Mouse (Mus musculus): ENCODE data around the gene Lrrk1. TPM values are rescaled to one million over a fixed set of nuclear protein-coding genes. Genes with fewer than 3 reads are reported as not detected.

The Lrrk1 gene
- polyA plus RNA-seq, 1 experiment from 2014 or later = 19.5 TPM

GRCm38 (mm10) chr7:66336955-66337354, 51.2 kb downstream of the Lrrk1 start:
- ATAC-seq (ENCODE audit: insufficient read depth, low FRiP score) = no peak
- 79% methylated on average over 2 of the region's 2 CpGs for WGBS
- no peak overlapping the region for H3K9ac ChIP-seq (ENCODE audit: low read length)

GRCm38 (mm10) chr7:66333906-66334500, 54.1 kb downstream of the Lrrk1 start:
- H3K27ac ChIP-seq (ENCODE audit: low read length) = no peak overlapping the region
- no peaks in the 10 kb centered on the region for H3K4me1 ChIP-seq (ENCODE audit: control insufficient read depth, insufficient read depth, low read length)
- H3K4me3 ChIP-seq (replicated peaks; ENCODE audit: low read length) = no peak overlapping the region
- H3K36me3 ChIP-seq (ENCODE audit: control insufficient read depth, insufficient read depth, low read length) = peaks cover 12% of the 10 kb centered on the region
- no peak overlapping the region for H3K9ac ChIP-seq (ENCODE audit: low read length)
- H3K9me3 ChIP-seq (replicated peaks; ENCODE audit: control insufficient read depth, low read length) = no peaks in the 10 kb centered on the region
- WGBS = 89% methylated on average over 4 of the region's 4 CpGs
- no peak overlapping the region for H3K4me2 ChIP-seq (ENCODE audit: low read depth, low read length)
- no peak for ATAC-seq (ENCODE audit: insufficient read depth, low FRiP score)
- H3K27me3 ChIP-seq (ENCODE audit: control insufficient read depth, insufficient read depth, low read length) = no peaks in the 10 kb centered on the region

More at GRCm38 (mm10) chr7:66336955-66337354, 51.2 kb downstream of the Lrrk1 start:
- Histone ChIP-seq H3K9me3 (replicated peaks; ENCODE audit: control insufficient read depth, low read length) (no peaks in the 10 kb centered on the region), H3K36me3 (ENCODE audit: control insufficient read depth, insufficient read depth, low read length) (peaks cover 12% of the 10 kb centered on the region), H3K4me2 (ENCODE audit: low read depth, low read length) (no peak overlapping the region), H3K27me3 (ENCODE audit: control insufficient read depth, insufficient read depth, low read length) (no peaks in the 10 kb centered on the region), H3K4me3 (replicated peaks; ENCODE audit: low read length) (no peak overlapping the region), H3K4me1 (ENCODE audit: control insufficient read depth, insufficient read depth, low read length) (peaks cover 11% of the 10 kb centered on the region), H3K27ac (ENCODE audit: low read length) (no peak overlapping the region)

GRCm38 (mm10) chr7:66332340-66332739, 55.8 kb downstream of the Lrrk1 start:
- ATAC-seq (ENCODE audit: insufficient read depth, low FRiP score) = no peak
- no peak overlapping the region for H3K27ac ChIP-seq (ENCODE audit: low read length)
- no peaks in the 10 kb centered on the region for H3K27me3 ChIP-seq (ENCODE audit: control insufficient read depth, insufficient read depth, low read length)
- no peaks in the 10 kb centered on the region for H3K9me3 ChIP-seq (replicated peaks; ENCODE audit: control insufficient read depth, low read length)
- no peak overlapping the region for H3K4me3 ChIP-seq (replicated peaks; ENCODE audit: low read length)
- no peaks in the 10 kb centered on the region for H3K4me1 ChIP-seq (ENCODE audit: control insufficient read depth, insufficient read depth, low read length)
- H3K9ac ChIP-seq (ENCODE audit: low read length) = no peak overlapping the region
- WGBS = 84% methylated on average over 8 of the region's 8 CpGs
- H3K36me3 ChIP-seq (ENCODE audit: control insufficient read depth, insufficient read depth, low read length) = peaks cover 12% of the 10 kb centered on the region
- no peak overlapping the region for H3K4me2 ChIP-seq (ENCODE audit: low read depth, low read length)

- H3K9me3 ChIP-seq (replicated peaks; ENCODE audit: control insufficient read depth, low read length) = no peaks in the 10 kb centered on the region
- no peak overlapping the region for H3K4me2 ChIP-seq (ENCODE audit: low read depth, low read length)
- ATAC-seq (ENCODE audit: insufficient read depth, low FRiP score) = no peak
- H3K4me1 ChIP-seq (ENCODE audit: control insufficient read depth, insufficient read depth, low read length) = no peaks in the 10 kb centered on the region
- H3K27me3 ChIP-seq (ENCODE audit: control insufficient read depth, insufficient read depth, low read length) = no peaks in the 10 kb centered on the region
- H3K36me3 ChIP-seq (ENCODE audit: control insufficient read depth, insufficient read depth, low read length) = peaks cover 12% of the 10 kb centered on the region
- H3K27ac ChIP-seq (ENCODE audit: low read length) = no peak overlapping the region
- 85% methylated on average over 9 of the region's 9 CpGs for WGBS
- no peak overlapping the region for H3K4me3 ChIP-seq (replicated peaks; ENCODE audit: low read length)
- H3K9ac ChIP-seq (ENCODE audit: low read length) = no peak overlapping the region
These were observed 57.5 kb downstream of the Lrrk1 start for GRCm38 (mm10) chr7:66330610-66331009.

- ATAC-seq (ENCODE audit: insufficient read depth, low FRiP score) = no peak
- Histone ChIP-seq H3K27me3 (ENCODE audit: control insufficient read depth, insufficient read depth, low read length) (no peaks in the 10 kb centered on the region), H3K4me1 (ENCODE audit: control insufficient read depth, insufficient read depth, low read length) (no peaks in the 10 kb centered on the region), H3K36me3 (ENCODE audit: control insufficient read depth, insufficient read depth, low read length) (peaks cover 7% of the 10 kb centered on the region; the same call in 1 of the 2 replicates), H3K4me3 (replicated peaks; ENCODE audit: low read length) (no peak overlapping the region), H3K9me3 (replicated peaks; ENCODE audit: control insufficient read depth, low read length) (no peaks in the 10 kb centered on the region), H3K27ac (ENCODE audit: low read length) (no peak overlapping the region), H3K4me2 (ENCODE audit: low read depth, low read length) (no peak overlapping the region), H3K9ac (ENCODE audit: low read length) (no peak overlapping the region)
- 91% methylated on average over 2 of the region's 2 CpGs for WGBS
These were observed 60.6 kb downstream of the Lrrk1 start for GRCm38 (mm10) chr7:66327516-66327915.

- no peak overlapping the region for H3K27ac ChIP-seq (ENCODE audit: low read length)
- WGBS = 56% methylated on average over 3 of the region's 3 CpGs
- ATAC-seq (ENCODE audit: insufficient read depth, low FRiP score) = no peak
These were observed 62.6 kb downstream of the Lrrk1 start for GRCm38 (mm10) chr7:66325419-66326053.

GRCm38 (mm10) chr7:66323252-66324015, 64.7 kb downstream of the Lrrk1 start:
- no peak overlapping the region for H3K27ac ChIP-seq (ENCODE audit: low read length)
- no peak overlapping the region for H3K4me3 ChIP-seq (replicated peaks; ENCODE audit: low read length)
- no peaks in the 10 kb centered on the region for H3K27me3 ChIP-seq (ENCODE audit: control insufficient read depth, insufficient read depth, low read length)
- H3K9me3 ChIP-seq (replicated peaks; ENCODE audit: control insufficient read depth, low read length) = no peaks in the 10 kb centered on the region
- WGBS = 71% methylated on average over 9 of the region's 9 CpGs
- H3K4me1 ChIP-seq (ENCODE audit: control insufficient read depth, insufficient read depth, low read length) = 0 out of 2 replicates have a peak, but pooled peaks cover 2% of the 10 kb centered on the region
- no peak for ATAC-seq (ENCODE audit: insufficient read depth, low FRiP score)
- H3K4me2 ChIP-seq (ENCODE audit: low read depth, low read length) = no peak overlapping the region
- H3K36me3 ChIP-seq (ENCODE audit: control insufficient read depth, insufficient read depth, low read length) = no peaks in the 10 kb centered on the region
- no peak overlapping the region for H3K9ac ChIP-seq (ENCODE audit: low read length)

More at GRCm38 (mm10) chr7:66325419-66326053, 62.6 kb downstream of the Lrrk1 start:
- Histone ChIP-seq H3K9me3 (replicated peaks; ENCODE audit: control insufficient read depth, low read length) (no peaks in the 10 kb centered on the region), H3K4me3 (replicated peaks; ENCODE audit: low read length) (no peak overlapping the region), H3K9ac (ENCODE audit: low read length) (no peak overlapping the region), H3K27me3 (ENCODE audit: control insufficient read depth, insufficient read depth, low read length) (no peaks in the 10 kb centered on the region), H3K36me3 (ENCODE audit: control insufficient read depth, insufficient read depth, low read length) (no peaks in the 10 kb centered on the region), H3K4me1 (ENCODE audit: control insufficient read depth, insufficient read depth, low read length) (0 out of 2 replicates have a peak, but pooled peaks cover 2% of the 10 kb centered on the region), H3K4me2 (ENCODE audit: low read depth, low read length) (no peak overlapping the region)

- Histone ChIP-seq H3K9ac (ENCODE audit: low read length) (no peak overlapping the region), H3K27me3 (ENCODE audit: control insufficient read depth, insufficient read depth, low read length) (no peaks in the 10 kb centered on the region), H3K4me1 (ENCODE audit: control insufficient read depth, insufficient read depth, low read length) (0 out of 2 replicates have a peak, but pooled peaks cover 2% of the 10 kb centered on the region), H3K27ac (ENCODE audit: low read length) (no peak overlapping the region), H3K4me2 (ENCODE audit: low read depth, low read length) (no peak overlapping the region), H3K4me3 (replicated peaks; ENCODE audit: low read length) (no peak overlapping the region), H3K9me3 (replicated peaks; ENCODE audit: control insufficient read depth, low read length) (peaks cover 5% of the 10 kb centered on the region), H3K36me3 (ENCODE audit: control insufficient read depth, insufficient read depth, low read length) (peaks cover 5% of the 10 kb centered on the region; the same call in 1 of the 2 replicates)
- WGBS = 54% methylated on average over 5 of the region's 5 CpGs
- no peak for ATAC-seq (ENCODE audit: insufficient read depth, low FRiP score)
These were observed 67.2 kb downstream of the Lrrk1 start for GRCm38 (mm10) chr7:66320996-66321395.

GRCm38 (mm10) chr7:66318147-66318546, 70.0 kb downstream of the Lrrk1 start:
- ATAC-seq (ENCODE audit: insufficient read depth, low FRiP score) = no peak
- Histone ChIP-seq H3K27me3 (ENCODE audit: control insufficient read depth, insufficient read depth, low read length) (no peaks in the 10 kb centered on the region), H3K9ac (ENCODE audit: low read length) (no peak overlapping the region), H3K4me1 (ENCODE audit: control insufficient read depth, insufficient read depth, low read length) (0 out of 2 replicates have a peak, but pooled peaks cover 2% of the 10 kb centered on the region), H3K27ac (ENCODE audit: low read length) (no peak overlapping the region), H3K4me2 (ENCODE audit: low read depth, low read length) (no peak overlapping the region), H3K4me3 (replicated peaks; ENCODE audit: low read length) (no peak overlapping the region), H3K9me3 (replicated peaks; ENCODE audit: control insufficient read depth, low read length) (peaks cover 6% of the 10 kb centered on the region), H3K36me3 (ENCODE audit: control insufficient read depth, insufficient read depth, low read length) (peaks cover 7% of the 10 kb centered on the region; the same call in 1 of the 2 replicates)
- 76% methylated on average over 6 of the region's 6 CpGs for WGBS
